Mouse (Mus musculus) heart, adult 11 months (tissue): ENCODE measurements around the gene Dnah7b.
"Not testable (repeated sequence)": the region's sequence is repeated elsewhere in the genome, so short reads cannot be mapped to it uniquely, and the experiment has no call there.

ENCODE experiments used
- DNase-seq: peaks from one replicate; pipeline ENCODE4 v3.0.0; 2022

Dnah7b gene

GRCm38 (mm10) chr1:46325942-46326341 is 259.8 kb downstream of the Dnah7b start:
- not testable (repeated sequence) for DNase-seq

DNA sequence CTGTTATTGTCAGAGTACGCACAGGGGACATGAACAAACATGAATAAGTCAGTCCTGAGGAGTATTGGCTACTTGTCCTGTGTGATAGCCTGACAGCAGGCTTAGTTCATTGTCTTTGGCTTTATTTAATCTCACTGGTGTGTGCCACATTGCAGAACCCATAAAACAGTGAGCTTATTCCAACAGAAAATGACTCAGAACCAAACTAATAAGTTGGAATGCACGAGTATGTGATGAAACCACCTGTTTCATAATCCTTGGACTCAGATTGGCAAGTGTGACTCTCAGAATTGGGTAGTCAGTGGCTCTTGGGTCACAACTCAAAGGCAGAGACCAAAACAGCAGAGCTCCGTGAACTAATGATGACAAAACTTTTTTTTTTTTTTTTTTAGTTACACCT is 279.2 kb downstream of the Dnah7b start:
- not testable (repeated sequence) for DNase-seq

- DNase-seq, result not testable (repeated sequence)
These were observed 314.5 kb downstream of the Dnah7b start for GRCm38 (mm10) chr1:46380641-46381040.

GRCm38 (mm10) chr1:46394681-46395297 is 328.7 kb downstream of the Dnah7b start:
- DNase-seq, result not testable (repeated sequence)

- no peak for DNase-seq
These were observed 342.4 kb downstream of the Dnah7b start for GRCm38 (mm10) chr1:46408324-46409115.

GRCm38 (mm10) chr1:46414798-46415197 is 348.7 kb downstream of the Dnah7b start:
- DNase-seq, result not testable (repeated sequence)

DNA sequence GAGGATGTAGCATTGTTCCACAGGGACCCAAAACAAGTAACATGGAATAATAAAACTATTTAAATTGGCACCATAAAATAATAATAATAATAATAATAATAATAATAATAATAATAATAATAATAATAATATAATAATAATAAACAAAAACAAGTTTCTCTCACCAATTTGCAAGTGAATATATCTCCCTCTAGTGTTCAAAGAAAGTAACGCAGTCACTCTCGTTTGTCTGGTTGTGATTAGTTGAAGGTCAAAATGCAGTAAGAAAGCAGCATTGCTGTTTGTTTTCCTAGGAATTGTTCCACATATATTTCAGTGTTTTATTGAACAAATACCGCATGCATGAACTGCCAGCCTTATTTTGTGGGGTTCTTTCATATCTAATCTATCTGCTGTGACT is 350.8 kb downstream of the Dnah7b start:
- not testable (repeated sequence) for DNase-seq

- not testable (repeated sequence) for DNase-seq
These were observed 352.9 kb downstream of the Dnah7b start for GRCm38 (mm10) chr1:46418966-46419365.
